Mouse (Mus musculus) forebrain, embryonic 16.5 days (tissue): Measurements from ENCODE around the gene Ccdc180. TPM values are rescaled to one million over a fixed set of nuclear protein-coding genes. Genes with fewer than 3 reads are reported as not detected.

Source experiments
- ATAC-seq: fragments of 200-750 bp; cut with Nextera tagmentation; 2 replicates; pipeline ENCODE4 v1.8.0; 2017; ENCODE audit warnings: mild to moderate bottlenecking, moderate library complexity
- H3K27ac ChIP-seq: fragments of 300-500 bp; sonication (generic); 2 replicates; pipeline ENCODE4 v1.5.1; 2014; ENCODE audit warnings: low read length, control low read depth
- H3K27me3 ChIP-seq: fragments of 300-500 bp; sonication (generic); replicated peaks from 2 replicates; pipeline ENCODE4 v1.6.1; 2014; ENCODE audit warnings: low read length; ENCODE audit not compliant: control insufficient read depth, insufficient read depth
- H3K36me3 ChIP-seq: fragments of 300-500 bp; sonication (generic); 2 replicates; pipeline ENCODE4 v1.6.1; 2014; ENCODE audit not compliant: control insufficient read depth, insufficient read depth
- H3K4me1 ChIP-seq: fragments of 300-500 bp; sonication (generic); replicated peaks from 2 replicates; pipeline ENCODE4 v1.6.1; 2014; ENCODE audit warnings: low read length; ENCODE audit not compliant: control insufficient read depth, insufficient read depth
- H3K4me2 ChIP-seq: fragments of 300-500 bp; sonication (generic); 2 replicates; pipeline ENCODE4 v1.6.1; 2014; ENCODE audit warnings: mild to moderate bottlenecking, low read length, control low read depth
- H3K4me3 ChIP-seq: fragments of 300-500 bp; sonication (generic); replicated peaks from 2 replicates; pipeline ENCODE4 v1.5.1; 2014; ENCODE audit warnings: mild to moderate bottlenecking, low read length, control low read depth
- H3K9ac ChIP-seq: fragments of 300-500 bp; sonication (generic); replicated peaks from 2 replicates; pipeline ENCODE4 v1.6.1; 2014; ENCODE audit warnings: low read depth, low read length, control low read depth
- H3K9me3 ChIP-seq: fragments of 300-500 bp; sonication (generic); 2 replicates; pipeline ENCODE4 v1.6.1; 2016; ENCODE audit warnings: low read length; ENCODE audit not compliant: control insufficient read depth
- WGBS: fragments of 180-500 bp; shearing (Covaris S2); extraction: QIAGEN DNeasy Blood & Tissue Kit; methylation state at CpG from one replicate; pipeline ENCODE4 v1.1.7; 2014; 5-methylcytosine and 5-hydroxymethylcytosine counted together
- polyA plus RNA-seq: library from polyadenylated mRNA; unstranded; fragments of >200 nt; fragmentation: Nextera tagmentation; extraction: Ambion mirVana; gene quantifications from 2 replicates; pipeline ENCODE4 v1.2.1, GENCODE M21; 2015

Gene Ccdc180
- polyA plus RNA-seq, 1 experiment from 2014 or later, result 0.30 TPM

DNA sequence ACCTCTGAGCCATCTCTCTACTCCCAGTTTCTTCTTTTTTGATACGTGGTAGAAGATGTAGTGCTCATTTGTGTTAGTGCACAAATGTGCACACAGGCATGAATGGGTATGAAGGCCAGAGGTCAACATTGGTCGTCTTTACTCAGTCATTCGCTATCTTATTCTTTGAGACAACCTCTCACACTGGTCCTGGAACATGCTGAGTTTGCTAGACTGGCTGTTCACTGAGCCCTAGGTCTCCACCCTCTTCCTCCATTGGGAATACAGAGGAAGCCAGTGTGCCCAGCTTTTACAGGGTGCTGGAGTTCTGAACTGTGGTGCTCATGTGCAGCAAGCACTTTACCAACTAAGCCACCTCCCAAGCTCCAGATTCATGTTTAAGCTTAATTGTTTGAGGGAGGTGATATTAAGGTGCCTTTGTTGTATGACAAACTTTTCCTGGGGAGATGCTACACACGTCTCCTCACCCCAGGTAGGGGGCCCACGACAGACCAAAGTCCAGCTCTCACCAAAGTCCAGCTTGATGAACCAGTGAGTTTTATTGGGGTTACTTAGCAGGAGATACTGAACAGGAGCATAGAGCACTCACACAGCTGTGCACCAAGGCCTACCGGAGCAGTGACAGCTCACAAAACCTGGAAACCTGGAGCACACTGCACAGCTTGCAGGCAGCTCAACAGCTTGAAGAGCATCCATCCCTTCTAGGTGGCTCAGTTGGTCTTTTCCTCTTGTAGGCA lies 87.0 kb downstream of the Ccdc180 start:
- WGBS, result 82% methylated on average over 6 of the region's 6 CpGs

DNA sequence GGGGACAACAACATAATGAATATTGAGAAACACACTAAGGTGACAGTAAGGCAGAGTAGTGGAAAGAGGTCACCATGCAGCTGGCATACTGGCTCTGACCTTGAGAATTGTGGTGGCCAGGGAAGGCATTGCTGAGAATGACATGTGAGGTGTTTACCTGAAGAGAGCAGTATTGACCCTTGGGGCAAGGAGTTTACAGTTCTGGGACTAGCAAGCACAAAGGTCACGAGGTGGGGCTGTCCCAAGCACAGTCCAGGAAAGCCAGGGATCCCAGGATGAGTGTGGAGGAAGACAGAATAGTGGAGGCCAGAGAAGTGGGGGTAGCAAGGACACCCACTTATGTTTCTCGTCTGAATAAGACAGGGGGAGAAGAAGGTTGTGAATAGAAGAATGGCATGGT lies 89.8 kb downstream of the Ccdc180 start:
- Histone ChIP-seq H3K27ac (no peak overlapping the region), H3K36me3 (no peaks in the 10 kb centered on the region), H3K9me3 (no peaks in the 10 kb centered on the region), H3K4me1 (no peaks in the 10 kb centered on the region), H3K27me3 (no peaks in the 10 kb centered on the region), H3K4me2 (no peak overlapping the region), H3K4me3 (no peak overlapping the region), H3K9ac (no peak overlapping the region)
- 46% methylated on average over 2 of the region's 2 CpGs for WGBS
- ATAC-seq, result no peak

More for the DNA sequence above, 87.0 kb downstream of the Ccdc180 start:
- no peak overlapping the region for H3K4me3 ChIP-seq
- no peaks in the 10 kb centered on the region for H3K27me3 ChIP-seq
- no peaks in the 10 kb centered on the region for H3K36me3 ChIP-seq
- ATAC-seq, result no peak
- no peak overlapping the region for H3K4me2 ChIP-seq
- no peaks in the 10 kb centered on the region for H3K9me3 ChIP-seq
- peaks cover 10% of the 10 kb centered on the region for H3K4me1 ChIP-seq
- H3K27ac ChIP-seq, result no peak overlapping the region
- no peak overlapping the region for H3K9ac ChIP-seq

DNA sequence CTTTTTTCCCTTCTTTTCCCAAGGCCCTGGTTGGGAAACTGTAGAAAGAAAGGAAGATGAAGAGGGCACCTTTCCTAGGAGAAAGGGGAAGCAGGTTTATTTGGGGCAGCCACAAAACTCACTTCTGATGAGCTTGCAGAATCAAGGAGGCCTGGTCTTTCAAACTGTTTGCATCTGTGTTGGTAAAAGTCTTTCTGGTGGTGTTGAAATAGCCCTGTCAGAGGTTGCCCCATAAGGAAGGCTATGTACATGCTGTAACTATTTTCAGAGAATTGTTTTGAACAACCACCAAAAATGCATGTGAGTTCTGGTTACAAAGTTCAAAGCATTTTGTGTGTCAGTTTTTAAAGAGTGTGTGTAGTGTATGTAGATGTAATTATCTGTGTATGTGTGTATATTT lies 91.0 kb downstream of the Ccdc180 start:
- H3K27me3 ChIP-seq, result no peaks in the 10 kb centered on the region
- ATAC-seq, result no peak
- H3K4me1 ChIP-seq, result no peaks in the 10 kb centered on the region
- H3K27ac ChIP-seq, result no peak overlapping the region
- H3K36me3 ChIP-seq, result no peaks in the 10 kb centered on the region
- no peaks in the 10 kb centered on the region for H3K9me3 ChIP-seq
- H3K4me3 ChIP-seq, result no peak overlapping the region
- H3K9ac ChIP-seq, result no peak overlapping the region
- no peak overlapping the region for H3K4me2 ChIP-seq

DNA sequence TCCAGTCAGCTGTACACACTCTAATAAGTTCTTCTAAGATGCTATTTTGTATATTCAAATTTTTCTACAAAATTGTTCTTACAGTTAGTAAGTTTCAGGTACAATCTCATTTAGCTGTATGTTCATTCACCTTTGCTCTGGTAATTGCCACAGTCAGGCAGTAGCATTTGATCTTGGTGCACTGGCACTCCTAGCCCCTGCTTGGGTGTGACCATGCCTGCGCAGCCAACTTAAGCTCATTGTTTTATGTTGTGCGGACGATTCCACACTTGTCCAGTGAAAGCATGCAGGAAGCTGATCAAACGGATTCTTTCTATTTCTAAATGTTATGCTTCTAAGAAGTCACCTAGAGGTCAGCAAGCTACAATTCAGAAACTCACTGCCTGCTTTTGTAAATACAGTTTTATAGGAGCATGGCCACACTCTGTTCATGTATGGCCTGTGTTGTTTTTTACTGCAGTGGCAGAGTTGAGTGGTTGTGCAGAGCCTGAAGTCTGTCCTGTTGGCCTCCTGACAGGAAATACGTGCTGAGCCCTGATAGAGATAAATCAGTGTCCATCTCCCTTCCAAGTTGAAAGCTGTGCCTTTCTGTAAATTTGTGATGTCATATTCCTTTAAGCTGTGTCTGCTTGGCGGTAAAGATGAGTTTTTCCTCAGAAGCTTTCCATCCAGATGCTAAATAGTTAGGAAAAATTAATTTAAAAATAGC lies 100.5 kb downstream of the Ccdc180 start:
- no peaks in the 10 kb centered on the region for H3K4me1 ChIP-seq
- H3K4me3 ChIP-seq, result no peak overlapping the region
- no peaks in the 10 kb centered on the region for H3K9me3 ChIP-seq
- H3K9ac ChIP-seq, result no peak overlapping the region
- H3K27ac ChIP-seq, result no peak overlapping the region
- no peaks in the 10 kb centered on the region for H3K27me3 ChIP-seq
- WGBS, result 80% methylated on average over 6 of the region's 6 CpGs
- H3K36me3 ChIP-seq, result no peaks in the 10 kb centered on the region
- no peak for ATAC-seq
- no peak overlapping the region for H3K4me2 ChIP-seq

DNA sequence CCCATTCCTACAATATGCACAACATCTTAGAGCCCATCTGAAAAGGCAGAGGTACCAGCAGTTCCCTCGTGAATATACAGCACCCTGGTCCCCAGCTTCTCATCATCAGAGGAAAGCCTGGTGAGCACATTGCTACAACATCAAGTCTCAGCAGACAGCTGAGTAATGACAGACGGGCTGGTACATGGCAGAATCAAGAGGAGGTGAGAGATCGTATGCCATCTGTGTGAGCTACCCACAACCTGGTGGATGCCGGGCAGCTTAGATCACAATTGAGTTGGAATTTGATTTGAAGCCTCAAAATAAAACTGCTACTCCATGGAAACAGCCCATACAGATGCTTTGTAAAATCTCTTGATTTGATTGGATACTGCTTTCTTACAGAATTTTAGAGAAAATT lies 108.4 kb downstream of the Ccdc180 start:
- Histone ChIP-seq H3K27ac (no peak overlapping the region), H3K4me2 (no peak overlapping the region), H3K4me1 (no peaks in the 10 kb centered on the region), H3K9ac (no peak overlapping the region), H3K9me3 (no peaks in the 10 kb centered on the region), H3K36me3 (no peaks in the 10 kb centered on the region), H3K4me3 (no peak overlapping the region), H3K27me3 (no peaks in the 10 kb centered on the region)
- ATAC-seq, result no peak
- 85% methylated on average over 4 of the region's 4 CpGs for WGBS

Other genes with a start within 250 kb of the Ccdc180 start
- gene Aldh1b1, start 91.3 kb upstream of the Ccdc180 start, polyA plus RNA-seq, result 30.9 and 31.8 TPM in 2 replicates
- gene Igfbpl1, start 63.4 kb upstream of the Ccdc180 start, polyA plus RNA-seq, result 94.2 and 109 TPM in 2 replicates
- gene Stra6l, start 41.6 kb upstream of the Ccdc180 start, polyA plus RNA-seq, result 1.6 TPM in 2 replicates
- 19.3 and 20.9 TPM in 2 replicates for gene Tdrd7, start 75.0 kb downstream of the Ccdc180 start, polyA plus RNA-seq
- gene Tmod1, start 148.6 kb downstream of the Ccdc180 start, polyA plus RNA-seq, result 0.52 and 0.81 TPM in 2 replicates
- 98.8 and 107 TPM in 2 replicates for gene Ncbp1, start 248.3 kb downstream of the Ccdc180 start, polyA plus RNA-seq
- 32.3 and 37.7 TPM in 2 replicates for gene Tstd2, start 248.4 kb downstream of the Ccdc180 start, polyA plus RNA-seq